Mouse (Mus musculus) limb, embryonic 15.5 days (tissue): ENCODE measurements around the gene Svs3b. TPM values are rescaled to one million over a fixed set of nuclear protein-coding genes. Genes with fewer than 3 reads are reported as not detected.

Experiments
- polyA plus RNA-seq: library from polyadenylated mRNA; unstranded; fragments of >200 nt; fragmentation: Nextera tagmentation; extraction: Ambion mirVana; gene quantifications from 2 replicates; pipeline ENCODE4 v1.2.1, GENCODE M21; 2015

Gene Svs3b
- polyA plus RNA-seq, 1 experiment from 2014 or later, result not detected

Other genes starting within 250 kb of the Svs3b start
- gene Pabpc1l, start 231.2 kb downstream of the Svs3b start, polyA plus RNA-seq, result 1.5 and 2.8 TPM in 2 replicates
- gene Stk4, start 186.3 kb downstream of the Svs3b start, polyA plus RNA-seq, result 17.7 and 19.6 TPM in 2 replicates
- gene Tomm34, start 185.5 kb downstream of the Svs3b start, polyA plus RNA-seq, result 49.1 and 53.7 TPM in 2 replicates
- 2.0 and 3.6 TPM in 2 replicates for gene Kcns1, start 85.5 kb downstream of the Svs3b start, polyA plus RNA-seq
- 9.1 and 10.3 TPM in 2 replicates for gene Wfdc5, start 73.9 kb downstream of the Svs3b start, polyA plus RNA-seq
- gene Wfdc12, start 66.0 kb downstream of the Svs3b start, polyA plus RNA-seq, result 0.40 TPM in 1 of 2 replicates, not detected in the other
- gene Wfdc15a, start 56.5 kb downstream of the Svs3b start, polyA plus RNA-seq, result not detected in 2 replicates
- gene Wfdc15b, start 35.0 kb downstream of the Svs3b start, polyA plus RNA-seq, result not detected in 2 replicates
- not detected in 2 replicates for gene Svs2, start 18.2 kb downstream of the Svs3b start, polyA plus RNA-seq
- not detected in 2 replicates for gene Svs4, start 21.8 kb upstream of the Svs3b start, polyA plus RNA-seq
- gene Svs3a, start 32.6 kb upstream of the Svs3b start, polyA plus RNA-seq, result not detected in 2 replicates
- gene Svs6, start 60.1 kb upstream of the Svs3b start, polyA plus RNA-seq, result not detected in 2 replicates
- gene Svs5, start 76.1 kb upstream of the Svs3b start, polyA plus RNA-seq, result not detected in 2 replicates
- gene Slpi, start 132.5 kb upstream of the Svs3b start, polyA plus RNA-seq, result 4.3 TPM in 2 replicates
- gene Rbpjl, start 146.5 kb upstream of the Svs3b start, polyA plus RNA-seq, result 1.2 and 1.3 TPM in 2 replicates
- 108 and 113 TPM in 2 replicates for gene Matn4, start 148.5 kb upstream of the Svs3b start, polyA plus RNA-seq
- gene Sdc4, start 187.2 kb upstream of the Svs3b start, polyA plus RNA-seq, result 107 and 110 TPM in 2 replicates
- 54.5 and 61.2 TPM in 2 replicates for gene Sys1, start 200.3 kb upstream of the Svs3b start, polyA plus RNA-seq
- gene Gm20458, start 204.3 kb upstream of the Svs3b start, polyA plus RNA-seq, result 11.0 and 12.2 TPM in 2 replicates
- gene Trp53tg5, start 217.1 kb upstream of the Svs3b start, polyA plus RNA-seq, result not detected in 2 replicates
- gene Dbndd2, start 229.5 kb upstream of the Svs3b start, polyA plus RNA-seq, result 6.3 and 6.9 TPM in 2 replicates
- gene Pigt, start 240.9 kb upstream of the Svs3b start, polyA plus RNA-seq, result 65.0 and 67.5 TPM in 2 replicates